Mouse (Mus musculus) kidney, adult 9 months (tissue): ENCODE measurements at regions not wholly inside any gene's neighbourhood (a gene's known extent, or its start where the extent isn't known, plus 50 kb on each side); places are given as distances from the start of the nearest gene placed in this dataset.

Experiments used
- DNase-seq: peaks from one replicate; pipeline ENCODE4 v3.0.0; 2022

DNA sequence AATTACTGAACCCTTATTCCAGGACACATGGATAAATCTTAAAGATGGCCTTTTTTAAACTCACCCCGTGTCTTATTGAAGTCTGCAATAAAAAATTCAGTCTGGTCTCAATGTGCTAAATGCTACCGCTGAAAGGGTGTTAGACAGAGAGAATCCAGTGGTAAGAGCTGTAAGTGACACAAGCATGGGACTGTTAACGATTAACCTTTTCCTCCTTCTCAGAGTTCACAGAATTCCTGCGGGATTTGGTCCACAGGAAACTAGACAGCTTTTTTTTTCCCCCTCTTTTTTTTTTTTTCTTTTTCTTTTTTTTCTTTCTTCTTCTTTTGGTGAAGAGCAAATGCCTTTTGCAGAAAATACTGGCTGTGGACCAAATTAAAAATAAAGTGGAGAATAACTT is 72.0 kb upstream of the Atp5g3 start:
- peak; percentile 31 for DNase-seq

DNA sequence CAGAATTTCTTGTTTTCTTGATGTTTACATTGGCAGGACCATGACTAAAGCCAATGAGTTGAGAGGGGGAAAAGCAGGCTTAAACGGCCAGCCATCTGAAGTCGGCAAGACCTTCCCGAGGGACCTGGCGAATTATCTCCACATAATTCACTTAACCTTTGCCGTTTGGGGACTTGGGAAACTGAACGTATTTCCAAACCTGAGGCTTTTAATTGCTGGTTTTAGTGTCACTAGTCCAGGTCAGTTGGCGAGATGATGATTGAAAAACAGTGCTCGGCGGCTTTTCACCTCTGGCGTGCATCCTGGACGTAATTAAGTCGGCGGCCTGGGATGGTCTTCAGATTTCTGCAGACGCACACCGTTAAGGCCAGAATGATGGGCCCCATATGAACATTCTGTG is 66.9 kb upstream of the Atp5g3 start:
- DNase-seq, result no peak

DNA sequence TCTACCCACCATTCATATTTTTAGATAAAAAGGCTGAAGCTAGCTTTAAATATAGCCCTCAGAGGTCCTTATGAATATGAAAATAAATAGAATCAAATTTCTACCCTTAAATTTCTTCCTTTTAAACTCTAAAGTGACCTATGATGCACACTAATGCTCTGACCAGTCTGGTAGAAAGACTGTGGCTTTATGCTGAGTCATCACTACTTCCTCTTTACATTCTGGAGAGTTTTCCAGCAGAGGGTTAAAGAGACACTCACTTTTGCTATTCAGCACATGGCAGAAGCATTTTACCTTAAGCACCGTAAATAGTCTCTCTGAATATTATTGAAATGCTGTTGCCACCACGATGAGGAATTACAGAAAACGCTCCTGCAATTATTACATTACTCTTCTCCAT is 62.6 kb upstream of the Atp5g3 start:
- DNase-seq, result no peak

DNA sequence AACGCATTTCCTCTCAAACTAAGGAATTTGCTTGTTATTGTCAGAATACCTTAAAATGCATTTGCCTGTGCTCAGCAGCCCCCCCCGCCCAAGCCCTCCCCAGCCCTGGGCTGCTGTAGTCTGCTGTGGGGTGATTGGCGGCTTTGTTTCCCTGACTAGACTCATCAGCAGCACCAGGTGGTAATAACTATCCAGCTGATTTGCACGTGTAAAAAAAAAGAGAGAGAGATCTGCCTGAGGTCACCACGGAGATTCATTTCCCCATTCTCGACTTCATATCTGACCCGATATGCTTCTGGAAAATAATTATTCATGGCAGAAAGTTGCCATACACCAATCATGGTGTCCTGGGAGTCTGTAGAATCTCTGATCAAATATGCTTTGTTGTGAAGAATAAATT is 56.5 kb upstream of the Atp5g3 start:
- DNase-seq, result no peak

DNA sequence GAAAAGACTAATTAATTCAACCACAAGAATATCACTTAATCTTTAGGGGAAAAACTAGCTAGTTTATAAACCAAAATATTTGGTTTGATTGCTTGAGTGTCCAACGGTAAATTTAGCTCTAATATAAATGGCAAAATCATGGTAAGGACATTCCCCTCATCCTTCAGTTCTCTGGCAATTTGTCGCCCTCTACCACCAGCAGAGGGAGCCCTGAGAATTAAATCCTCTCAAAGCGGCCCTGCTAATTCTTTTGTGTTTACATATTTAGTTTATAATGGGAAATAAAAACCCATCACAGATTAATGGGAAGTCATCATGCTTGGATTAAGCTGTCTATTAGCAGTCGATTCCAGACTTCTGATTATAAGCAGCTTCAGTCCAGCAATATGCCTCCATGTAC is 54.5 kb upstream of the Atp5g3 start:
- DNase-seq, result peak; percentile 45
